Mouse (Mus musculus) testis, adult 2 months (tissue): ENCODE results near the gene Cldn9. TPM values are rescaled to one million over a fixed set of nuclear protein-coding genes. Genes with fewer than 3 reads are reported as not detected.

Source experiments
- H3K27ac ChIP-seq: fragments of 200-500 bp; 2 replicates; pipeline ENCODE4 v1.5.1; 2012; ENCODE audit warnings: low read depth, low read length; ENCODE audit not compliant: control insufficient read depth, insufficient read depth
- H3K27me3 ChIP-seq: fragments of 200-500 bp; 2 replicates; pipeline ENCODE4 v1.6.1; 2012; ENCODE audit warnings: mild to moderate bottlenecking, low read length, moderate library complexity; ENCODE audit not compliant: control insufficient read depth, insufficient read depth
- H3K36me3 ChIP-seq: fragments of 200-500 bp; 2 replicates; pipeline ENCODE4 v1.6.1; 2012; ENCODE audit warnings: mild to moderate bottlenecking, low read length; ENCODE audit not compliant: control insufficient read depth, insufficient read depth
- H3K4me1 ChIP-seq: fragments of 200-500 bp; 2 replicates; pipeline ENCODE4 v1.6.1; 2012; ENCODE audit warnings: low read length; ENCODE audit not compliant: control insufficient read depth, insufficient read depth
- H3K4me3 ChIP-seq: fragments of 200-500 bp; 2 replicates; pipeline ENCODE4 v1.5.1; 2012; ENCODE audit warnings: low read depth, mild to moderate bottlenecking, low read length, moderate library complexity, mixed read lengths; ENCODE audit not compliant: control insufficient read depth
- CTCF ChIP-seq: fragments of 200-500 bp; IDR thresholded peaks from 2 replicates; pipeline ENCODE4 v1.5.1; 2012; ENCODE audit warnings: low read depth, mild to moderate bottlenecking, inconsistent platforms, low read length, moderate library complexity; ENCODE audit not compliant: control insufficient read depth, insufficient read depth, insufficient replicate concordance
- POLR2A ChIP-seq: fragments of 200-500 bp; IDR thresholded peaks from 2 replicates; pipeline ENCODE4 v1.6.1; 2012; ENCODE audit warnings: low read depth, mild to moderate bottlenecking, inconsistent platforms, low read length, moderate library complexity; ENCODE audit not compliant: control insufficient read depth
- polyA plus RNA-seq: library from polyadenylated mRNA; depleted of rRNA; stranded (reverse); fragments of >200 nt; gene quantifications from 2 replicates; pipeline ENCODE4 v1.2.3, GENCODE M21; 2012; rRNA removed

The Cldn9 gene
- polyA plus RNA-seq, 1 experiment, result 0.27 TPM

- peaks cover 3% of the 10 kb centered on the region; the same call in 1 of the 2 replicates for H3K27me3 ChIP-seq
- TF ChIP-seq CTCF, result no peak
- no peak for TF ChIP-seq POLR2A
- no peaks in the 10 kb centered on the region for H3K36me3 ChIP-seq
- H3K4me3 ChIP-seq, result peak within 1 kb of the TSS; percentile 32
- no peak within 1 kb of the TSS for H3K27ac ChIP-seq
- peaks cover 14% of the 10 kb centered on the region for H3K4me1 ChIP-seq
Measured at GRCm38 (mm10) chr17:23644613-23645495, 39.0 kb downstream of the Cldn9 start, which contains the start of gene Mmp25. Mmp25 (minus strand) TSS chr17:23645277.

Other genes starting within 250 kb of the Cldn9 start
- not detected in 2 replicates for gene Vmn2r117, start 204.3 kb downstream of the Cldn9 start, polyA plus RNA-seq
- 3.5 and 3.7 TPM in 2 replicates for gene Zfp213, start 119.8 kb downstream of the Cldn9 start, polyA plus RNA-seq
- gene Zfp13, start 84.5 kb downstream of the Cldn9 start, polyA plus RNA-seq, result 45.3 and 57.6 TPM in 2 replicates
- gene Zscan10, start 83.2 kb downstream of the Cldn9 start, polyA plus RNA-seq, result 4.5 and 4.9 TPM in 2 replicates
- 0.35 and 0.36 TPM in 2 replicates for gene Mmp25, start 38.7 kb downstream of the Cldn9 start, polyA plus RNA-seq
- 1.0 and 1.5 TPM in 2 replicates for gene Bicdl2, start 23.5 kb downstream of the Cldn9 start, polyA plus RNA-seq
- 54.9 and 64.9 TPM in 2 replicates for gene Hcfc1r1, start 10.4 kb downstream of the Cldn9 start, polyA plus RNA-seq
- gene Thoc6, start 10.1 kb downstream of the Cldn9 start, polyA plus RNA-seq, result 9.8 and 9.9 TPM in 2 replicates
- 1.2 and 1.7 TPM in 2 replicates for gene Tnfrsf12a, start 6.6 kb downstream of the Cldn9 start, polyA plus RNA-seq
- 0.16 and 0.19 TPM in 2 replicates for gene Cldn6, start 4.8 kb downstream of the Cldn9 start, polyA plus RNA-seq
- 6.7 and 7.1 TPM in 2 replicates for gene 1520401A03Rik, start 38.8 kb upstream of the Cldn9 start, polyA plus RNA-seq
- gene Pkmyt1, start 42.3 kb upstream of the Cldn9 start, polyA plus RNA-seq, result 78.6 and 88.6 TPM in 2 replicates
- 0.69 and 0.85 TPM in 2 replicates for gene Paqr4, start 56.8 kb upstream of the Cldn9 start, polyA plus RNA-seq
- gene Kremen2, start 61.8 kb upstream of the Cldn9 start, polyA plus RNA-seq, result 0.80 and 0.97 TPM in 2 replicates
- 155 and 178 TPM in 2 replicates for gene Flywch1, start 87.6 kb upstream of the Cldn9 start, polyA plus RNA-seq
- gene Flywch2, start 102.1 kb upstream of the Cldn9 start, polyA plus RNA-seq, result 11.8 and 14.8 TPM in 2 replicates
- 259 and 286 TPM in 2 replicates for gene Srrm2, start 106.5 kb upstream of the Cldn9 start, polyA plus RNA-seq
- gene Elob, start 145.1 kb upstream of the Cldn9 start, polyA plus RNA-seq, result 1,587 and 1,813 TPM in 2 replicates
- 0.89 and 1.2 TPM in 2 replicates for gene Prss33, start 152.0 kb upstream of the Cldn9 start, polyA plus RNA-seq
- gene Prss32, start 159.8 kb upstream of the Cldn9 start, polyA plus RNA-seq, result 0.30 and 0.36 TPM in 2 replicates
- gene Prss41, start 160.1 kb upstream of the Cldn9 start, polyA plus RNA-seq, result 12.2 and 13.8 TPM in 2 replicates
- 208 and 246 TPM in 2 replicates for gene Prss21, start 184.0 kb upstream of the Cldn9 start, polyA plus RNA-seq
- gene Dcpp1, start 196.8 kb upstream of the Cldn9 start, polyA plus RNA-seq, result 0.34 and 0.67 TPM in 2 replicates
- not detected in 2 replicates for gene Dcpp2, start 196.9 kb upstream of the Cldn9 start, polyA plus RNA-seq
- gene Dcpp3, start 233.4 kb upstream of the Cldn9 start, polyA plus RNA-seq, result not detected in 2 replicates